Mouse (Mus musculus): Measurements from ENCODE around the gene Rfwd3. TPM values are rescaled to one million over a fixed set of nuclear protein-coding genes. Genes with fewer than 3 reads are reported as not detected.
"Not testable (repeated sequence)": the region's sequence is repeated elsewhere in the genome, so short reads cannot be mapped to it uniquely, and the experiment has no call there.

Rfwd3 gene
- total and polyA plus RNA-seq, 3 experiments, result 53.1 to 64.5 (median 63.6) TPM

GRCm38 (mm10) chr8:111250111-111250510 lies 49.9 kb downstream of the Rfwd3 start:
- no peak for DNase-seq (ENCODE audit: extremely low read depth)
- Histone ChIP-seq H3K9me3 (replicated peaks; ENCODE audit: low read length) (no peaks in the 10 kb centered on the region), H3K36me3 (replicated peaks in 1 of 2; ENCODE audit: control insufficient read depth in 1 of 2, insufficient read depth in 1 of 2, low read length in 1 of 2) (peaks cover 0 to 12% of the 10 kb centered on the region in 2 experiments), H3K9ac (ENCODE audit: insufficient read depth, low read depth) (no peak overlapping the region), H3K4me3 (replicated peaks in 1 of 3; ENCODE audit: low read depth in 2 of 3, low read length in 2 of 3, poor library complexity in 1 of 3) (no peak overlapping the region), H3K4me1 (ENCODE audit: control insufficient read depth in 1 of 2, insufficient read depth in 2 of 2) (peaks cover 0 to 11% of the 10 kb centered on the region in 2 experiments; a peak in 1 of 4 replicates), H3K79me2 (replicated peaks; ENCODE audit: control insufficient read depth, extremely low read depth, insufficient read depth, poor library complexity, severe bottlenecking) (peaks cover 33% of the 10 kb centered on the region), H3K27me3 (replicated peaks) (no peaks in the 10 kb centered on the region), H3K27ac (ENCODE audit: insufficient read depth, low read depth) (no peak overlapping the region), H3K4me2 (ENCODE audit: insufficient read depth, low read depth, poor library complexity, severe bottlenecking) (no peak overlapping the region)
- dilution Hi-C loops (cut with MboI; ENCODE audit: extremely low pct_ligation_motif_present, extremely low pct_unique_long_range_greater_than_20kb, low sequenced_read_pairs), result no loop called here
- TF ChIP-seq E2F4 (IDR thresholded peaks at IDR 0.05; ENCODE audit: insufficient replicate concordance, low read depth, low read length) (no peak), MYC (IDR thresholded peaks at IDR 0.05; ENCODE audit: low read depth, low read length) (no peak), GABPA (IDR thresholded peaks at IDR 0.05; ENCODE audit: insufficient replicate concordance, low read depth, low read length) (no peak), POLR2AphosphoS2 (IDR thresholded peaks at IDR 0.05; ENCODE audit: low read depth, low read length) (no peak), MAX (IDR thresholded peaks at IDR 0.05; ENCODE audit: low read length) (no peak), MAZ (IDR thresholded peaks at IDR 0.05; ENCODE audit: low read depth, low read length) (no peak)
- in situ Hi-C loops (cut with MboI; ENCODE audit: low pct_ligation_motif_present, low pct_unique_long_range_greater_than_20kb, low sequenced_read_pairs), result no loop called here

GRCm38 (mm10) chr8:111248136-111248535 lies 51.9 kb downstream of the Rfwd3 start:
- dilution Hi-C loops (cut with MboI; ENCODE audit: extremely low pct_ligation_motif_present, extremely low pct_unique_long_range_greater_than_20kb, low sequenced_read_pairs), result no loop called here
- in situ Hi-C loops (cut with MboI; ENCODE audit: low pct_ligation_motif_present, low pct_unique_long_range_greater_than_20kb, low sequenced_read_pairs), result no loop called here
- Histone ChIP-seq H3K27me3 (replicated peaks) (no peaks in the 10 kb centered on the region), H3K9me3 (replicated peaks; ENCODE audit: low read length) (no peaks in the 10 kb centered on the region), H3K36me3 (replicated peaks in 1 of 2; ENCODE audit: control insufficient read depth in 1 of 2, insufficient read depth in 1 of 2, low read length in 1 of 2) (peaks cover 0 to 6% of the 10 kb centered on the region in 2 experiments), H3K4me2 (ENCODE audit: insufficient read depth, low read depth, poor library complexity, severe bottlenecking) (no peak overlapping the region), H3K4me3 (replicated peaks in 1 of 3; ENCODE audit: low read depth in 2 of 3, low read length in 2 of 3, poor library complexity in 1 of 3) (no peak overlapping the region), H3K79me2 (replicated peaks; ENCODE audit: control insufficient read depth, extremely low read depth, insufficient read depth, poor library complexity, severe bottlenecking) (peaks cover 40% of the 10 kb centered on the region), H3K4me1 (ENCODE audit: control insufficient read depth in 1 of 2, insufficient read depth in 2 of 2) (peaks cover 0 to 11% of the 10 kb centered on the region in 2 experiments; a peak in 1 of 4 replicates), H3K9ac (ENCODE audit: insufficient read depth, low read depth) (no peak overlapping the region), H3K27ac (ENCODE audit: insufficient read depth, low read depth) (no peak overlapping the region)
- no peak for TF ChIP-seq PAX5 (IDR thresholded peaks at IDR 0.05; ENCODE audit: low read length)
- no peak for TF ChIP-seq KAT2A (IDR thresholded peaks at IDR 0.05; ENCODE audit: insufficient replicate concordance, low read length)
- no peak for TF ChIP-seq ZKSCAN1 (IDR thresholded peaks at IDR 0.05; ENCODE audit: borderline replicate concordance, low read depth, low read length)
- no peak for TF ChIP-seq MYC (IDR thresholded peaks at IDR 0.05; ENCODE audit: low read depth, low read length)
- TF ChIP-seq SMC3 (IDR thresholded peaks at IDR 0.05; ENCODE audit: low read depth, low read length), result no peak
- no peak for TF ChIP-seq POLR2AphosphoS2 (IDR thresholded peaks at IDR 0.05; ENCODE audit: low read depth, low read length)
- TF ChIP-seq BHLHE40 (IDR thresholded peaks at IDR 0.05; ENCODE audit: low read depth, low read length), result no peak
- TF ChIP-seq CHD1 (IDR thresholded peaks at IDR 0.05; ENCODE audit: low read depth, low read length), result no peak
- TF ChIP-seq SIN3A (IDR thresholded peaks at IDR 0.05; ENCODE audit: low read length), result no peak
- no peak for TF ChIP-seq RAD21 (IDR thresholded peaks at IDR 0.05; ENCODE audit: low read depth, low read length)
- no peak for TF ChIP-seq NELFE (IDR thresholded peaks at IDR 0.05; ENCODE audit: low read depth, low read length)
- TF ChIP-seq USF2 (conservative IDR thresholded peaks at IDR 0.05; ENCODE audit: low read depth, low read length), result no peak
- no peak for TF ChIP-seq ELF1 (IDR thresholded peaks at IDR 0.05; ENCODE audit: low read depth, low read length)
- no peak for TF ChIP-seq MAFK (IDR thresholded peaks at IDR 0.05; ENCODE audit: insufficient replicate concordance, low read length)
- DNase-seq (ENCODE audit: extremely low read depth), result no peak

GRCm38 (mm10) chr8:111246864-111247263 lies 53.2 kb downstream of the Rfwd3 start:
- in situ Hi-C loops (cut with MboI; ENCODE audit: low pct_ligation_motif_present, low pct_unique_long_range_greater_than_20kb, low sequenced_read_pairs), result not testable (repeated sequence)

More at GRCm38 (mm10) chr8:111246864-111247263, 53.2 kb downstream of the Rfwd3 start:
- H3K9me3 ChIP-seq (replicated peaks; ENCODE audit: low read length); H3K27me3 ChIP-seq (replicated peaks); dilution Hi-C loops (cut with MboI; ENCODE audit: extremely low pct_ligation_motif_present, extremely low pct_unique_long_range_greater_than_20kb, low sequenced_read_pairs); H3K4me3 ChIP-seq (replicated peaks in 1 of 3; ENCODE audit: low read depth in 2 of 3, low read length in 2 of 3, poor library complexity in 1 of 3); H3K27ac ChIP-seq (ENCODE audit: insufficient read depth, low read depth); H3K9ac ChIP-seq (ENCODE audit: insufficient read depth, low read depth); H3K4me2 ChIP-seq (ENCODE audit: insufficient read depth, low read depth, poor library complexity, severe bottlenecking); H3K36me3 ChIP-seq (replicated peaks in 1 of 2; ENCODE audit: control insufficient read depth in 1 of 2, insufficient read depth in 1 of 2, low read length in 1 of 2); DNase-seq (ENCODE audit: extremely low read depth): not testable (repeated sequence)
- Histone ChIP-seq H3K4me1 (ENCODE audit: control insufficient read depth in 1 of 2, insufficient read depth in 2 of 2) (peaks cover 0 to 11% of the 10 kb centered on the region in 2 experiments; a peak in 1 of 4 replicates), H3K79me2 (replicated peaks; ENCODE audit: control insufficient read depth, extremely low read depth, insufficient read depth, poor library complexity, severe bottlenecking) (peaks cover 35% of the 10 kb centered on the region)
